Mouse (Mus musculus) olfactory bulb, adult 2 months (tissue): Measurements from ENCODE around the gene Mndal.
"Not testable (repeated sequence)": the region's sequence is repeated elsewhere in the genome, so short reads cannot be mapped to it uniquely, and the experiment has no call there.

ENCODE experiments used
- CTCF ChIP-seq: fragments of 200-500 bp; IDR thresholded peaks from 2 replicates; pipeline ENCODE4 v1.5.1; 2012; ENCODE audit warnings: low read depth, mild to moderate bottlenecking, low read length, moderate library complexity; ENCODE audit not compliant: insufficient read depth
- POLR2A ChIP-seq: fragments of 200-500 bp; IDR thresholded peaks from 2 replicates; pipeline ENCODE4 v1.6.1; 2012; ENCODE audit warnings: mild to moderate bottlenecking, low read depth, low read length, moderate library complexity; ENCODE audit not compliant: insufficient read depth

GRCm38 (mm10) chr1:173959998-173960397 is 17.7 kb upstream of the Mndal start:
- TF ChIP-seq CTCF, POLR2A: not testable (repeated sequence)
